Mouse (Mus musculus): ENCODE measurements around the gene Prss8.

- TF ChIP-seq GATA1 (IDR thresholded peaks at IDR 0.05; ENCODE audit: low read length) (no peak), TAL1 (IDR thresholded peaks at IDR 0.05; ENCODE audit: low read length) (no peak)
These were observed 22.0 kb downstream of the Prss8 start for GRCm38 (mm10) chr7:127907939-127908338.
